Mouse (Mus musculus) ES-Bruce4 (cell line): ENCODE measurements around the gene Hormad2.

ENCODE experiments used
- CTCF ChIP-seq: IDR thresholded peaks from one replicate; pipeline ENCODE4 v1.8.1; 2011; ENCODE audit warnings: low read depth, low read length
- EP300 ChIP-seq: IDR thresholded peaks from 2 replicates; pipeline ENCODE4 v1.6.1; 2011; ENCODE audit warnings: low read depth, low read length; ENCODE audit not compliant: insufficient read depth
- POLR2A ChIP-seq: IDR thresholded peaks from one replicate; pipeline ENCODE4 v1.8.1; 2011; ENCODE audit warnings: low read length; ENCODE audit not compliant: insufficient read depth

GRCm38 (mm10) chr11:4296610-4297275, 144.2 kb downstream of the Hormad2 start:
- TF ChIP-seq CTCF (no peak), POLR2A (no peak), EP300 (no peak)
